Mouse (Mus musculus): ENCODE results near the gene Golt1a.

Golt1a gene

GRCm38 (mm10) chr1:133347693-133348520 lies 38.3 kb downstream of the Golt1a start:
- no peak for DNase-seq

- no peak for DNase-seq
Measured at GRCm38 (mm10) chr1:133350210-133350609, 40.6 kb downstream of the Golt1a start, which contains the start of gene Ren1. Gene Ren1, plus strand, starts transcription at chr1:133350510.

GRCm38 (mm10) chr1:133351762-133352161 lies 42.2 kb downstream of the Golt1a start:
- no peak for DNase-seq

- DNase-seq, result peak; percentile 77 to 81
Measured at GRCm38 (mm10) chr1:133353371-133353809, 43.8 kb downstream of the Golt1a start.

- no peak for DNase-seq
Measured at GRCm38 (mm10) chr1:133355469-133355868, 45.9 kb downstream of the Golt1a start.

GRCm38 (mm10) chr1:133355912-133356311 lies 46.3 kb downstream of the Golt1a start:
- DNase-seq, result no peak

- no peak for DNase-seq
Measured at GRCm38 (mm10) chr1:133356330-133356729, 46.7 kb downstream of the Golt1a start.

- no peak for DNase-seq
Measured at GRCm38 (mm10) chr1:133361006-133361405, 51.4 kb downstream of the Golt1a start.

GRCm38 (mm10) chr1:133362103-133362502 lies 52.5 kb downstream of the Golt1a start:
- DNase-seq, result no peak

GRCm38 (mm10) chr1:133363276-133364021 lies 53.8 kb downstream of the Golt1a start, which contains the start of gene Etnk2:
Gene Etnk2, plus strand, starts transcription at chr1:133363572.
- DNase-seq, result peak; percentile 29 to 46

GRCm38 (mm10) chr1:133364022-133364630 lies 54.5 kb downstream of the Golt1a start:
- no peak for DNase-seq

GRCm38 (mm10) chr1:133364890-133365289 lies 55.3 kb downstream of the Golt1a start:
- DNase-seq, result no peak

- no peak for DNase-seq
Measured at GRCm38 (mm10) chr1:133366951-133367605, 57.5 kb downstream of the Golt1a start.

- DNase-seq, result no peak
Measured at GRCm38 (mm10) chr1:133367606-133368488, 58.2 kb downstream of the Golt1a start.

- no peak for DNase-seq
Measured at GRCm38 (mm10) chr1:133368644-133369043, 59.0 kb downstream of the Golt1a start.

GRCm38 (mm10) chr1:133370352-133370751 lies 60.8 kb downstream of the Golt1a start:
- no peak for DNase-seq

- DNase-seq, result no peak
Measured at GRCm38 (mm10) chr1:133371431-133371830, 61.8 kb downstream of the Golt1a start.

GRCm38 (mm10) chr1:133372113-133372512 lies 62.5 kb downstream of the Golt1a start:
- DNase-seq, result no peak
